Mouse (Mus musculus): ENCODE data around the gene 1110008P14Rik. TPM values are rescaled to one million over a fixed set of nuclear protein-coding genes. Genes with fewer than 3 reads are reported as not detected.

The 1110008P14Rik gene
- polyA plus RNA-seq, 1 experiment, result 99.6 TPM

DNA sequence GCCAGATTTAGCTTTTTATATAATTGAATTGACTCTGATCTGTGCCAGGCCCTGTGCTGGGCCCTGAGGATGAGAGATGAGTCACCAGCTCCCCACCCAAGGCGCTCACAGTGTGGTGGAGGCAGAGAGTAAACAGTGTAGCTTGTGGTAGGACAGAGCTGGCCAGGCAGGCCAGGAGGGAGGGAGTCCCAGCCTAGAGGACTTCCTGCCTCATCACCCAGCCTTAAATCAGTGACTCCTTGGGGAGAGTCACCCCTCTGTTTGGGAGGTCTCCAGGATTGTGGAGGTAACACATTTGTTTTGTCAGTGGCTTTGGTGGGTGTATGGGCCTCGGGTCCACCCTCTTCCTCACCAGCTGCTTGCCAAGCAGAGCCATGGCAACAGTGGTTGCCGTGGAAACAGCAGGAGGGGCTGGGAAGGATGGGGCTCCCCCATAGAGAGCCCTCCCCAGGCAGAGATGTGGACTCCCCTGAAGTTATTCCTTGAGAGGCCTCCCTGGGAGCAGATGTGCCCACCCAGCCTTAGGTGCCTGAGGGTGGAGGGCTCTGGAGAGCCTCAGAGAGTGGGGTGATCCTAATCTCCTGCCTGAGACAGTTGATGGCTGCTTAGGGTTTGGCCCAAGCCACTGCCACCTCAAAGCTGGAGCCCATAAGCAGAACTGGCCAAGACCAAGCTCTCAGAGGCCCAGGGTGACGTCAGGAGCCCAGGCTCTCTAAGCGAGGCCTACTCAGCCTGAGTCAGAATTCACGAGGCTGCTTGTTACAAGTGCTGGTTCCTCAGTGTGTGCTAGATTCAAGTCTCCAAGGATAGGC is 39.0 kb downstream of the 1110008P14Rik start:
- TF ChIP-seq GATA1 (IDR thresholded peaks at IDR 0.05; ENCODE audit: low read length), result no peak

DNA sequence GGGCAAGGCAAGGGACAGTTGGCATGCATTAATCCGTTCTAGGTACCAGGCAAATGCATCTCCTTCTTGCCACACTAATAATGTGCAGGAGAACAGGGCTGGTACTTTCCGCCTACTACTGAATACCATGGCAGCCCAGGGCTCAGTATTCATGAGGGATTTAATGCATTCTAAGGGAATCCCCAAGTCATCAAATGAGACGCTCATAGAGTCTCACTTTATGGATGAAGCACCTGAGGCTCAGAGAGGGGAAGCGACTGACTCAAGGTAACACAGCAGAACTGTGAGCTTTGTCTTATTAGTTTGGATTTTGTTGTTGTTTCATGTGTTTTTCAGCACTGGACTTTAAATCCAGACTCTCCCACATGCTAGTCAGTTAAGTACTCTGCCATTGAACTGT is 39.7 kb downstream of the 1110008P14Rik start:
- TF ChIP-seq GATA1 (IDR thresholded peaks at IDR 0.05; ENCODE audit: low read length), result no peak

DNA sequence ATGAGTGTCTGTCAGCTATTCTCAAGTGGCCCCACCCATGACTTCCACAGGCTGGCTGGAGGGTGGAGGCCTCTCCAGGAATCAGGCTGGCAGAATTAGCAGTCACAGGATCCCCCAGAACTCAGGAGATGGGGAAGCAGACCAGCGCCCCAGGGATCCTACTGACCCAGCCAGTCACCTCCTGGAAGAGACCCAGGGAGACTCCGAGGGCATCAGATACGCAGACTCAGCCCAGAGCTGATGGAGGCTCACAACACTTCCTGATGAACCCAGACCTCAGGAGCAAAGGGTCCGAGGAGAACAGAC is 40.2 kb downstream of the 1110008P14Rik start:
- no peak for TF ChIP-seq GATA1 (IDR thresholded peaks at IDR 0.05; ENCODE audit: low read length)

DNA sequence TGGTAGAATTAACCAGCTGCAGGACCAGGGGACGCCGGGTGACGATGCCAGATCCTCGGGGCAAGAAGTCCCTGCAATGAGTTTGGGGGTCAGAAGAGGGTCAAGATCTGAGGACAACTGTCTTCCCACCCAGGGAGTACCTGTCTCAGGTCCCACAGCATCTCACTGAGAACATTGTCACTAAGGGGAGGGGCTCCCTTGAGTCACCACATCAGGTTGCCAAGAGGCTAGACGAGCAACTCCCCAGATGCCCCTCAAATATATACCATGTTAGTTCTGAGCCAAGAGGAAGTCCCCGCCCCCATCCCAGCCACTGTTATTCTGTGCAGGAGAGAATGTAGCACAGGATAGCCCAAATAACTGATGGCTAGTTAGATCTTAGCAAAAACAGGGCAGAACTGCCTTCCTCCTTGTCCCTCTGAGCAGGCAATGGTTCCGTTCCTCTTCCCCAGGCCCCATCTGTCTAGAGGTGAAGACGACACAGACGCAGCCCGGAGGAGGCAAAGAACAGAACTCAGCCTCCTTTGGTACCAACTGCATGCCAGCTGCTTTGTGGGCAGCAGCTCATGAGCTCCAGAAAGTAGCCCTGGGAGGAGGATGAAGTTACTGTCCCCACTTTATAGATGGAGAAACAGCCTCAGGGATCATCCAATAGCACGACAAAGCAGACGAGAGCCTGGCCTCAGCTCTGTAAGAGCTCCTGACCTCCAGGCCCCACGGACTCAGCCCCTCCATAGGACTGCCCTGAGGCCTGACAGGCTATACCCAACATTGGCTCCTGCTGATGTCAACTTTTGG is 40.7 kb downstream of the 1110008P14Rik start:
- TF ChIP-seq GATA1 (IDR thresholded peaks at IDR 0.05; ENCODE audit: low read length), result no peak

DNA sequence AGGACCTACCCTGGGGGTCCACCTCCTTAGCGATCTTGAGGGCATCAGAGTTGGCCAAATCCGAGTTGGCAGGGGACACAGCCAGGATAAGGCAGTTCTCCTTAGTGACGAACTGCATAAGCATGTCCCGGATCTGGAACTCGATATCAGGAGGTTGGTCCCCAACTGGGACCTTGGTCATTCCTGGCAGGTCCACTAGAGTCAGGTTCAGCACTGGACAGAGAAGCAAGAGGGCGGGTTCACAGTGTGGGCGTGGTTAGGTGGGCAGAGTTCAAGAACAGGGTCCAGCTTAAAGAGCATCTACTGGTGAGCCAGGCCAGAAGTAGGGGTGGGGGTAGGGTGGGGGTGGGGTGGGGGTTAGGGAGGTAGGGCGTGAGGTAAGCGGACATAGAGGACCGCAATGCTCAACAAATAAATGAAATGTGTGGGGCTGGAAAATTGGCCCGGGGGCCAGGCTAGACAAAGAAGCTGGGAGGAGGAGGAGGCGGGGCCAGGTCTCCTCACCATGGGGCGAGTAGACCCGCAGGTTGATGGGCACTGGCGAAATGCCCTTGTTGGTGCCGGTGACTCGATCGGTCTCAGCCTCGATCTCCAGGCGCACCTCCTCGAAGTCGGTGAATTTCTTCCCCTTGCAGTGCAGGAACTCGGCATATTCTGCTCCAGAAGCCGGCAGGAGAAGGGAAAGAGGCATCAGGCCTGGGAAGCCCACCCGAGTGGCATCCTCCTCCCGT is 41.7 kb downstream of the 1110008P14Rik start:
- TF ChIP-seq GATA1 (IDR thresholded peaks at IDR 0.05; ENCODE audit: low read length), result no peak

DNA sequence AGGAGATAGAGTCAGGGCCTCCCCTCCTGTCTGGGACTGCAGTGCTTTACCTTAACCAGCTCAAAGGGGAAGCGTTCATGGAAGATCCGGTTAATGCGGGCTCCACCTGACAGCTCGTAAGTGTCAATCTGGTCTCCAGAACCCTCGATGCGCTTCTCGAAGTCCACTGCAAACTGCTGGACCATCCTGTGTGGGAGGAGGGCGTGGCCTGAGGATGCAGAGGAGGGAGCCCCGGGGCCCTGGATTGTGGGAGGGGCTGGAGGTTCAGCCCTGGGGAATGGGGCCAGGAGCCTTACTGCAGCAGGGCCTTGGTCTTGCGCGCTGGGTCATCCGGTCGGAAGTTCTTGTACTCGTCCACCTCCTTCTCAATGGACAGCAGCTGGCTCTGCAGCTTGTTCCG is 45.9 kb downstream of the 1110008P14Rik start:
- no peak for TF ChIP-seq GATA1 (IDR thresholded peaks at IDR 0.05; ENCODE audit: low read length)

DNA sequence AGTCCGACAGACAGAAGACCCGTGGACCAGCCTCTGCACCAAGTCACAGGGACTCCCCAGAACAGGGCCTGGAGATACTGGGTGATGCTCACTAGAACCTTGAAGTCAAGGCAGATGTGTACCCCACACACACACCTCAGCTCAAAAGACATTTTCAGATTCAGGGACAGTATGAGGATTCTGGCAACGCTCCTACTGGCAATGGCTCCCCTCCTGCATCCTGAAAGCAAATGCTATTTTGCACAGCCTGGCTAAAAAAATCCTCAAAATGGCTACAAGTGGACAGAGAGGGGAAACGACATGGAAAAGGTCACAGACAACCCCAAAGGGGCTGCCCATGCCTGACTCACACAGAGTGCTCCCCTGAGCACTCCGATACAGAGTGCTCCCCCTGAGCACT is 49.6 kb downstream of the 1110008P14Rik start:
- TF ChIP-seq GATA1 (IDR thresholded peaks at IDR 0.05; ENCODE audit: low read length), result no peak

DNA sequence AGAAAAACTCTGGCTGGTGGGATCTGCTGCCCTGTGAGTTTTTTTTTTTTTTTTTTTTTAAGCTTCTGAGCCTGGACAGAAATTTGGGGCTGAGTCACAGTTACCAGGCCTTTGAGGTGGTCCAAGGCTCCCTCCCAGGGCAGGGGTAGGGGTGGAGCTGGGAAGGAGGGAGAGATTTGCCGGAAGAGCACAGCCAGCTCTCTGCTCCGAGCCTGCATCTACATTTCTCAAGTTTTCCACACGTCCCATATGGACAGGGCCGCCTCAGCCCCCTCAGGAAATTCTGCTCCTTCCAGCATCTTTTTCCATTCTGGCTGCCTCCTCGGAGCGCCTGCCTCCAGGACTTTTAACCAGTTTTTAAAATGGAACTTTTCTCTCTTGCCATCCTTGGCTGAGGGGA is 52.2 kb downstream of the 1110008P14Rik start:
- no peak for TF ChIP-seq GATA1 (IDR thresholded peaks at IDR 0.05; ENCODE audit: low read length)

DNA sequence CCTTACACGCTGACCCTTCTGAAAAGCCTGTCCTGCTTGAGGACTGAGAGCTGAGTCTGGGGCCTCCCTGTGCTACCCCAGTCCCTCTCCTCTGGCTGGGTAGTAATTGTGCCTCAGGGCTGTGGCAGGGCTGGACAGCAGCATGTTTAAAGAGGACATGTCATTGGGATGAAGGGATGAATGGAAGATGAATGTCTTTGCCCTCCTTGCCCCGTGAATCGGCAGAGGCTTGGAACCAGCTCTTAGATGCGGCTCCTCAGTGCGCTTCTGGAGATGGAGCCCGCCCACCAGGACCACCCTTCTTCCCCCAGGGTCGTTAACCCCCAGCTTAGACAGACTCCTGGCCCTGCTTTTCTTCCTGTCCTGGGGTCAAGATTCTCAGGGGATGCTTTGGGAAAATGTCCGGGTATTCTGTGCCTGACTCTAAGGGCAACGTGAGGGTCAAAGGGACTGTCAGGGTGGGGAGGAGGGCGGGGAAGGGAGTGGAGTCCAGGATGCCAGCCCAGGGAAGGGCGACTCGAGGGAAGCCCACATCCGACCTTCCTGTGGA is 52.8 kb downstream of the 1110008P14Rik start:
- TF ChIP-seq GATA1 (IDR thresholded peaks at IDR 0.05; ENCODE audit: low read length), result no peak

DNA sequence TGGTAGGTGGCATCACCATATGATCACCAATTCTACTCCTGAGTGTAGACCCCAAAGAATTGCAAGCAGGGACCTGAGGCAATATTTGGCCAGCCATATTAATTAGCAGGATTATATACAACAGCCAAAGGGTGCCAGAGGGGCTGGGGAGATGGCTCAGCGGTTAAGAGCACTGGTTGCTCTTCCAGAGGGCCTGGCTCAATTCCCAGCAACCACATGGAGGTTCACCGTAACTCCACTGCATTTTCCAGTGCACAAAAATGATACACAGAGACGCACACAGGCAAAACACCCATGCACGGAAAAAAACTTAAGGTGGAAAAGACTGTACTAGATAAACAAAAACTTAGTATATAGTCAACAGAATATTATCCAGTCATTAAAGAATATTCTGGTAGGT is 54.5 kb downstream of the 1110008P14Rik start:
- TF ChIP-seq GATA1 (IDR thresholded peaks at IDR 0.05; ENCODE audit: low read length), result no peak

Other genes with a start within 250 kb of the 1110008P14Rik start
- 97.4 and 106 TPM in 2 replicates for gene Prrc2b, start 230.9 kb downstream of the 1110008P14Rik start, polyA plus RNA-seq (2012)
- 17.6 and 19.8 TPM in 2 replicates for gene Pomt1, start 145.3 kb downstream of the 1110008P14Rik start, polyA plus RNA-seq (2012)
- gene Uck1, start 121.8 kb downstream of the 1110008P14Rik start, polyA plus RNA-seq (2012), result 65.6 and 82.9 TPM in 2 replicates
- gene Golga2, start 94.6 kb downstream of the 1110008P14Rik start, polyA plus RNA-seq (2012), result 25.4 and 27.7 TPM in 2 replicates
- gene Swi5, start 93.9 kb downstream of the 1110008P14Rik start, polyA plus RNA-seq (2012), result 127 and 446 TPM in 2 replicates
- 342 and 353 TPM in 2 replicates for gene Ciz1, start 29.6 kb downstream of the 1110008P14Rik start, polyA plus RNA-seq (2012)
- gene Dnm1, start 28.6 kb downstream of the 1110008P14Rik start, polyA plus RNA-seq (2012), result 0.04 and 0.13 TPM in 2 replicates
- not detected in 2 replicates for gene Lcn2, start 6.3 kb upstream of the 1110008P14Rik start, polyA plus RNA-seq (2012)
- gene Ptges2, start 14.0 kb upstream of the 1110008P14Rik start, polyA plus RNA-seq (2012), result 8.1 and 10.6 TPM in 2 replicates
- 8.4 and 10.4 TPM in 2 replicates for gene Naif1, start 68.5 kb upstream of the 1110008P14Rik start, polyA plus RNA-seq (2012)
- 10.0 and 11.7 TPM in 2 replicates for gene Slc25a25, start 69.5 kb upstream of the 1110008P14Rik start, polyA plus RNA-seq (2012)
- gene Fam102a, start 153.4 kb upstream of the 1110008P14Rik start, polyA plus RNA-seq (2012), result 11.4 and 12.0 TPM in 2 replicates
- 7.4 and 8.5 TPM in 2 replicates for gene Dpm2, start 188.9 kb upstream of the 1110008P14Rik start, polyA plus RNA-seq (2012)
- gene Pip5kl1, start 192.9 kb upstream of the 1110008P14Rik start, polyA plus RNA-seq (2012), result 0.36 TPM in 1 of 2 replicates, not detected in the other
- gene 9430097D07Rik, start 193.7 kb upstream of the 1110008P14Rik start, polyA plus RNA-seq (2012), result not detected in 2 replicates
- 25.5 and 29.4 TPM in 2 replicates for gene St6galnac4, start 205.2 kb upstream of the 1110008P14Rik start, polyA plus RNA-seq (2012)
- gene St6galnac6, start 217.8 kb upstream of the 1110008P14Rik start, polyA plus RNA-seq (2012), result 47.5 and 58.6 TPM in 2 replicates
- 0.63 and 0.94 TPM in 2 replicates for gene Ak1, start 239.8 kb upstream of the 1110008P14Rik start, polyA plus RNA-seq (2012)

All from G1E-ER4 (cell line).